Mouse (Mus musculus) bone marrow macrophage, adult 2 months (primary cell): Measurements from ENCODE around the gene Hoxd3.

Source experiments
- CTCF ChIP-seq: IDR thresholded peaks from 2 replicates; pipeline ENCODE4 v1.5.1; 2012; ENCODE audit warnings: low read depth, mild to moderate bottlenecking, low read length, moderate library complexity
- POLR2A ChIP-seq: IDR thresholded peaks from 2 replicates; pipeline ENCODE4 v1.6.1; 2012; ENCODE audit warnings: mild to moderate bottlenecking, low read depth, low read length, borderline replicate concordance

GRCm38 (mm10) chr2:74704393-74704998, 7.2 kb upstream of the Hoxd3 start, which contains the start of gene Hoxd8:
- TF ChIP-seq POLR2A, result no peak
- TF ChIP-seq CTCF, result no peak
